In genomic region chr17:32117872-32118421, GRCm38 (mm10) we compare ENCODE assay signal across 8 mouse cellular contexts. TPM values are rescaled to one million over a fixed set of nuclear protein-coding genes. Genes with fewer than 3 reads are reported as not detected.
A peak's percentile ranks its signal among the peaks of the same experiment; 100 is the strongest.
DNase-seq lines count a peak whose midpoint lies in the region; ATAC-seq and TF ChIP-seq lines count a peak whose summit lies in the region.
"Not testable (repeated sequence)": the region's sequence is repeated elsewhere in the genome, so short reads cannot be mapped to it uniquely, and the experiment has no call there.

No protein-coding gene starts in this region.

- not testable (repeated sequence) for ATAC-seq in intestine, postnatal 0 days
- ATAC-seq in lung, embryonic 16.5 days (ENCODE audit: low read depth) = peak; percentile 8
- peak; percentile 17; the same call in 1 of the 2 replicates for ATAC-seq in neural tube, embryonic 13.5 days (ENCODE audit: low read depth)

- 4% methylated on average over 13 of the region's 13 CpGs for WGBS in heart, embryonic 10.5 days
- 1% methylated on average over 11 of the region's 13 CpGs for WGBS in intestine, postnatal 0 days
- WGBS in lung, embryonic 16.5 days = 2% methylated on average over 12 of the region's 13 CpGs
- WGBS in neural tube, embryonic 13.5 days = 4% methylated on average over 12 of the region's 13 CpGs
- WGBS in thymus, adult 2 months = 28% methylated on average over 13 of the region's 13 CpGs

- not testable (repeated sequence) for TF ChIP-seq CTCF in intestine, postnatal 0 days (IDR thresholded peaks at IDR 0.05; ENCODE audit: low read depth); thymus, adult 2 months (IDR thresholded peaks at IDR 0.05; ENCODE audit: borderline replicate concordance, control insufficient read depth, extremely low read depth, insufficient read depth, low read length, poor library complexity)

- H3K27ac ChIP-seq in heart, embryonic 10.5 days = peak overlapping the region; percentile 69
- H3K27ac ChIP-seq in intestine, postnatal 0 days (ENCODE audit: low read depth, low read length); lung, embryonic 16.5 days (ENCODE audit: low read length); thymus, adult 2 months (ENCODE audit: control insufficient read depth, insufficient read depth, low read length): not testable (repeated sequence)
- 0 out of 2 replicates have a peak overlapping the region, but pooled peaks have one; percentile 33 for H3K27ac ChIP-seq in neural tube, embryonic 13.5 days (replicated peaks)

- peak overlapping the region; percentile 61 for H3K4me3 ChIP-seq in erythroblast, embryonic 14.5 days (replicated peaks)
- peak overlapping the region; percentile 46 for H3K4me3 ChIP-seq in heart, embryonic 10.5 days
- H3K4me3 ChIP-seq in intestine, postnatal 0 days (ENCODE audit: low read depth, low read length); lung, embryonic 16.5 days (ENCODE audit: low read length); thymus, adult 2 months (ENCODE audit: control insufficient read depth, insufficient read depth, low read length): not testable (repeated sequence)
- H3K4me3 ChIP-seq in neural tube, embryonic 13.5 days = peak overlapping the region; percentile 11; the same call in 1 of the 2 replicates

- not testable (repeated sequence) for H3K9me3 ChIP-seq in erythroblast, embryonic 14.5 days (ENCODE audit: control insufficient read depth, low read length); heart, embryonic 10.5 days; intestine, postnatal 0 days (ENCODE audit: control insufficient read depth); lung, embryonic 16.5 days (ENCODE audit: control insufficient read depth, low read length); neural tube, embryonic 13.5 days

- H3K36me3 ChIP-seq in erythroblast, embryonic 14.5 days (ENCODE audit: control insufficient read depth) = peaks cover 50% of the 10 kb centered on the region
- H3K36me3 ChIP-seq in heart, embryonic 10.5 days = peaks cover 25% of the 10 kb centered on the region
- H3K36me3 ChIP-seq in intestine, postnatal 0 days (ENCODE audit: control insufficient read depth, insufficient read depth); lung, embryonic 16.5 days (ENCODE audit: control insufficient read depth, insufficient read depth, low read length); thymus, adult 2 months (ENCODE audit: control insufficient read depth, insufficient read depth, low read length): not testable (repeated sequence)
- peaks cover 12% of the 10 kb centered on the region for H3K36me3 ChIP-seq in neural tube, embryonic 13.5 days

- H3K27me3 ChIP-seq in erythroblast, embryonic 14.5 days (ENCODE audit: control insufficient read depth); intestine, postnatal 0 days (replicated peaks; ENCODE audit: control insufficient read depth, insufficient read depth, low read length); lung, embryonic 16.5 days (ENCODE audit: control insufficient read depth, insufficient read depth, low read depth, low read length); thymus, adult 2 months (ENCODE audit: control insufficient read depth, insufficient read depth, low read length): not testable (repeated sequence)
- H3K27me3 ChIP-seq in heart, embryonic 10.5 days (ENCODE audit: insufficient read depth, poor library complexity, severe bottlenecking) = peaks cover 32% of the 10 kb centered on the region
- peaks cover 41% of the 10 kb centered on the region for H3K27me3 ChIP-seq in neural tube, embryonic 13.5 days

- H3K4me1 ChIP-seq in erythroblast, embryonic 14.5 days (ENCODE audit: control insufficient read depth) = peaks cover 92% of the 10 kb centered on the region
- H3K4me1 ChIP-seq in heart, embryonic 10.5 days = peaks cover 53% of the 10 kb centered on the region
- H3K4me1 ChIP-seq in intestine, postnatal 0 days (replicated peaks; ENCODE audit: control insufficient read depth, insufficient read depth, low read length) = peaks cover 13% of the 10 kb centered on the region
- peaks cover 44% of the 10 kb centered on the region for H3K4me1 ChIP-seq in lung, embryonic 16.5 days (replicated peaks; ENCODE audit: control insufficient read depth, insufficient read depth, low read length)
- peaks cover 29% of the 10 kb centered on the region for H3K4me1 ChIP-seq in neural tube, embryonic 13.5 days (replicated peaks)
- H3K4me1 ChIP-seq in thymus, adult 2 months (replicated peaks; ENCODE audit: control insufficient read depth, insufficient read depth, low read length) = peaks cover 33% of the 10 kb centered on the region

- DNase-seq in ZHBTc4 (ENCODE audit: low read depth, low spot score) = peak; percentile 76
- DNase-seq in heart, embryonic 10.5 days (ENCODE audit: low spot score) = peak; percentile 83
- DNase-seq in left cerebral cortex, adult 9 months (ENCODE audit: low spot score in 2 of 2) = peak; percentile 80 to 85
- DNase-seq in thymus, adult 2 months = peak; percentile 61

- TF ChIP-seq POLR2A in thymus, adult 2 months (IDR thresholded peaks at IDR 0.05; ENCODE audit: control insufficient read depth, extremely low read depth, insufficient read depth, low read length, poor library complexity) = not testable (repeated sequence)

- peak overlapping the region; percentile 58 for H3K4me2 ChIP-seq in intestine, postnatal 0 days (replicated peaks; ENCODE audit: low read depth)
- peak overlapping the region; percentile 36; the same call in 1 of the 2 replicates for H3K4me2 ChIP-seq in lung, embryonic 16.5 days (ENCODE audit: low read depth, low read length)
- peak overlapping the region; percentile 47 for H3K4me2 ChIP-seq in neural tube, embryonic 13.5 days

- H3K9ac ChIP-seq in intestine, postnatal 0 days (ENCODE audit: low read depth, low read length); lung, embryonic 16.5 days (ENCODE audit: low read length): not testable (repeated sequence)
- 0 out of 2 replicates have a peak overlapping the region, but pooled peaks have one; percentile 38 for H3K9ac ChIP-seq in neural tube, embryonic 13.5 days

RNA-seq across cellular contexts. Expression of gene Notch3, which starts 48.7 kb away (rescaled TPM):
- polyA plus RNA-seq in erythroblast, embryonic 14.5 days (2012) = 0.01 TPM in 1 of 2 replicates, not detected in the other
- polyA plus RNA-seq in heart, embryonic 10.5 days (2016; fragmentation: Nextera tagmentation; extraction: Ambion mirVana) = 5.7 and 13.7 TPM in 2 replicates
- polyA plus RNA-seq in intestine, postnatal 0 days (2015; fragmentation: Nextera tagmentation; extraction: Ambion mirVana) = 2.0 and 2.3 TPM in 2 replicates
- polyA plus RNA-seq in lung, embryonic 16.5 days (2015; fragmentation: Nextera tagmentation; extraction: Ambion mirVana) = 17.1 and 17.3 TPM in 2 replicates
- 7.6 and 9.0 TPM in 2 replicates for polyA plus RNA-seq in neural tube, embryonic 13.5 days (2015; fragmentation: Nextera tagmentation; extraction: Ambion mirVana)
- 63.0 and 72.7 TPM in 2 replicates for polyA plus RNA-seq in thymus, adult 2 months (2012; rRNA removed)
